Mouse (Mus musculus) stomach, embryonic 14.5 days (tissue): Measurements from ENCODE around the gene Snx20. TPM values are rescaled to one million over a fixed set of nuclear protein-coding genes. Genes with fewer than 3 reads are reported as not detected.

Experiments used
- ATAC-seq: fragments of 200-750 bp; cut with Nextera tagmentation; 2 replicates; pipeline ENCODE4 v1.8.0; 2017; ENCODE audit warnings: low read depth, moderate TSS enrichment; ENCODE audit not compliant: insufficient number of reproducible peaks, insufficient read depth, low FRiP score
- H3K27ac ChIP-seq: fragments of 300-500 bp; sonication (generic); 2 replicates; pipeline ENCODE4 v1.5.1; 2014; ENCODE audit warnings: mild to moderate bottlenecking, low read length, moderate library complexity, mixed read lengths
- H3K27me3 ChIP-seq: fragments of 300-500 bp; sonication (generic); 2 replicates; pipeline ENCODE4 v1.6.1; 2014; ENCODE audit warnings: low read length, control low read depth, mixed read lengths; ENCODE audit not compliant: control insufficient read depth, insufficient read depth
- H3K36me3 ChIP-seq: fragments of 300-500 bp; sonication (generic); 2 replicates; pipeline ENCODE4 v1.6.1; 2014; ENCODE audit warnings: mild to moderate bottlenecking, control low read depth, low read length, moderate library complexity, mixed read lengths; ENCODE audit not compliant: control insufficient read depth, insufficient read depth
- H3K4me1 ChIP-seq: fragments of 300-500 bp; sonication (generic); 2 replicates; pipeline ENCODE4 v1.6.1; 2014; ENCODE audit warnings: low read length, control low read depth, mixed read lengths; ENCODE audit not compliant: control insufficient read depth, insufficient read depth
- H3K4me2 ChIP-seq: fragments of 300-500 bp; sonication (generic); replicated peaks from 2 replicates; pipeline ENCODE4 v1.6.1; 2014; ENCODE audit warnings: low read depth, low read length, control low read depth
- H3K4me3 ChIP-seq: fragments of 300-500 bp; sonication (generic); 2 replicates; pipeline ENCODE4 v1.5.1; 2014; ENCODE audit warnings: low read depth, low read length, control low read depth
- H3K9ac ChIP-seq: fragments of 300-500 bp; sonication (generic); replicated peaks from 2 replicates; pipeline ENCODE4 v1.6.1; 2014; ENCODE audit warnings: low read depth, mild to moderate bottlenecking, control low read depth, low read length, moderate library complexity, mixed read lengths
- H3K9me3 ChIP-seq: fragments of 300-500 bp; sonication (generic); 2 replicates; pipeline ENCODE4 v1.6.1; 2016; ENCODE audit warnings: low read depth, low read length, control low read depth; ENCODE audit not compliant: control insufficient read depth
- WGBS: fragments of 180-500 bp; shearing (Covaris S2); extraction: QIAGEN DNeasy Blood & Tissue Kit; methylation state at CpG from one replicate; pipeline ENCODE4 v1.1.7; 2014; 5-methylcytosine and 5-hydroxymethylcytosine counted together
- polyA plus RNA-seq: library from polyadenylated mRNA; unstranded; fragments of >200 nt; fragmentation: Nextera tagmentation; extraction: Ambion mirVana; gene quantifications from 2 replicates; pipeline ENCODE4 v1.2.1, GENCODE M21; 2014

The Snx20 gene
- polyA plus RNA-seq, 1 experiment from 2014 or later: 1.2 TPM

GRCm38 (mm10) chr8:88583863-88584262 is 52.1 kb downstream of the Snx20 start:
- H3K4me2 ChIP-seq: no peak overlapping the region
- H3K36me3 ChIP-seq: peaks cover 8% of the 10 kb centered on the region; the same call in 1 of the 2 replicates
- H3K4me3 ChIP-seq: no peak overlapping the region

GRCm38 (mm10) chr8:88580785-88581184 is 55.1 kb downstream of the Snx20 start:
- no peak for ATAC-seq
- no peak overlapping the region for H3K4me2 ChIP-seq
- H3K4me3 ChIP-seq: no peak overlapping the region
- no peaks in the 10 kb centered on the region for H3K9me3 ChIP-seq
- peaks cover 22% of the 10 kb centered on the region for H3K4me1 ChIP-seq
- WGBS: 77% methylated on average over 7 of the region's 7 CpGs
- no peaks in the 10 kb centered on the region for H3K27me3 ChIP-seq
- no peak overlapping the region for H3K9ac ChIP-seq
- peaks cover 3% of the 10 kb centered on the region; the same call in 1 of the 2 replicates for H3K36me3 ChIP-seq
- H3K27ac ChIP-seq: no peak overlapping the region

More at GRCm38 (mm10) chr8:88583863-88584262, 52.1 kb downstream of the Snx20 start:
- no peaks in the 10 kb centered on the region for H3K27me3 ChIP-seq
- H3K9me3 ChIP-seq: no peaks in the 10 kb centered on the region
- no peak for ATAC-seq
- H3K4me1 ChIP-seq: peaks cover 4% of the 10 kb centered on the region; the same call in 1 of the 2 replicates
- H3K27ac ChIP-seq: no peak overlapping the region
- H3K9ac ChIP-seq: no peak overlapping the region
- WGBS: 90% methylated on average over 3 of the region's 3 CpGs

- Histone ChIP-seq H3K4me1 (peaks cover 30% of the 10 kb centered on the region), H3K4me3 (no peak overlapping the region), H3K27me3 (no peaks in the 10 kb centered on the region), H3K27ac (0 out of 2 replicates have a peak overlapping the region, but pooled peaks have one; percentile 7), H3K36me3 (peaks cover 3% of the 10 kb centered on the region; the same call in 1 of the 2 replicates), H3K9ac (no peak overlapping the region), H3K4me2 (no peak overlapping the region), H3K9me3 (no peaks in the 10 kb centered on the region)
- 83% methylated on average over 18 of the region's 18 CpGs for WGBS
- ATAC-seq: no peak
These were observed 56.1 kb downstream of the Snx20 start for GRCm38 (mm10) chr8:88579668-88580330.

- Histone ChIP-seq H3K4me3 (no peak overlapping the region), H3K4me2 (no peak overlapping the region), H3K9me3 (no peaks in the 10 kb centered on the region), H3K4me1 (peaks cover 35% of the 10 kb centered on the region), H3K27me3 (no peaks in the 10 kb centered on the region), H3K9ac (no peak overlapping the region), H3K36me3 (peaks cover 3% of the 10 kb centered on the region; the same call in 1 of the 2 replicates), H3K27ac (0 out of 2 replicates have a peak overlapping the region, but pooled peaks have one; percentile 7)
- ATAC-seq: no peak
- 35% methylated on average over 7 of the region's 7 CpGs for WGBS
These were observed 56.7 kb downstream of the Snx20 start for GRCm38 (mm10) chr8:88579246-88579645.

- H3K4me2 ChIP-seq: no peak overlapping the region
- no peaks in the 10 kb centered on the region for H3K27me3 ChIP-seq
- H3K36me3 ChIP-seq: peaks cover 3% of the 10 kb centered on the region; the same call in 1 of the 2 replicates
- no peaks in the 10 kb centered on the region for H3K9me3 ChIP-seq
- H3K4me3 ChIP-seq: no peak overlapping the region
- 73% methylated on average over 14 of the region's 14 CpGs for WGBS
- peaks cover 35% of the 10 kb centered on the region for H3K4me1 ChIP-seq
- no peak for ATAC-seq
- H3K9ac ChIP-seq: no peak overlapping the region
- H3K27ac ChIP-seq: no peak overlapping the region
These were observed 57.3 kb downstream of the Snx20 start for GRCm38 (mm10) chr8:88578413-88579175.

GRCm38 (mm10) chr8:88577666-88578065 is 58.3 kb downstream of the Snx20 start:
- Histone ChIP-seq H3K9me3 (no peaks in the 10 kb centered on the region), H3K4me1 (peaks cover 39% of the 10 kb centered on the region), H3K9ac (no peak overlapping the region), H3K4me3 (no peak overlapping the region), H3K27me3 (no peaks in the 10 kb centered on the region), H3K36me3 (no peaks in the 10 kb centered on the region; the same call in 1 of the 2 replicates), H3K27ac (peak overlapping the region; percentile 28; the same call in 1 of the 2 replicates), H3K4me2 (no peak overlapping the region)
- WGBS: 70% methylated on average over 5 of the region's 5 CpGs
- no peak for ATAC-seq

Other genes starting within 250 kb of the Snx20 start
- gene Nkd1, start 114.8 kb downstream of the Snx20 start, polyA plus RNA-seq: 31.2 and 33.7 TPM in 2 replicates
- gene Nod2, start 11.2 kb upstream of the Snx20 start, polyA plus RNA-seq: 0.13 and 0.25 TPM in 2 replicates
- 16.7 and 18.1 TPM in 2 replicates for gene Cyld, start 60.9 kb upstream of the Snx20 start, polyA plus RNA-seq